Mouse (Mus musculus): ENCODE measurements around the gene Zfr.
"Not testable (repeated sequence)": the region's sequence is repeated elsewhere in the genome, so short reads cannot be mapped to it uniquely, and the experiment has no call there.

The Zfr gene

GRCm38 (mm10) chr15:12194817-12195735 lies 77.4 kb downstream of the Zfr start:
- DNase-seq (ENCODE audit: low spot score in 2 of 2) = no peak

- DNase-seq (ENCODE audit: low spot score in 2 of 2) = no peak
Observed at GRCm38 (mm10) chr15:12195966-12196365, 78.3 kb downstream of the Zfr start.

GRCm38 (mm10) chr15:12196410-12197191 lies 79.0 kb downstream of the Zfr start:
- DNase-seq (ENCODE audit: low spot score in 2 of 2) = peak; percentile 58 to 70

GRCm38 (mm10) chr15:12197361-12197760 lies 79.7 kb downstream of the Zfr start:
- no peak for DNase-seq (ENCODE audit: low spot score in 2 of 2)

GRCm38 (mm10) chr15:12200021-12200420 lies 82.4 kb downstream of the Zfr start:
- no peak for DNase-seq (ENCODE audit: low spot score in 2 of 2)

- no peak for DNase-seq (ENCODE audit: low spot score in 2 of 2)
Observed at GRCm38 (mm10) chr15:12201856-12202255, 84.2 kb downstream of the Zfr start.

GRCm38 (mm10) chr15:12202456-12202855 lies 84.8 kb downstream of the Zfr start:
- DNase-seq (ENCODE audit: low spot score in 2 of 2) = no peak

GRCm38 (mm10) chr15:12203008-12203407 lies 85.4 kb downstream of the Zfr start:
- not testable (repeated sequence) for DNase-seq (ENCODE audit: low spot score in 2 of 2)

GRCm38 (mm10) chr15:12203512-12204318 lies 86.1 kb downstream of the Zfr start:
- no peak for DNase-seq (ENCODE audit: low spot score in 2 of 2)

- DNase-seq (ENCODE audit: low spot score in 2 of 2) = peak; percentile 100
Observed at GRCm38 (mm10) chr15:12204319-12205159, 86.9 kb downstream of the Zfr start, which contains the start of gene Mtmr12. Gene Mtmr12, plus strand, starts transcription at chr15:12205028.

GRCm38 (mm10) chr15:12205160-12205901 lies 87.7 kb downstream of the Zfr start:
- DNase-seq (ENCODE audit: low spot score in 2 of 2) = peak in 1 of 2 experiments; percentile 30

GRCm38 (mm10) chr15:12205902-12206645 lies 88.4 kb downstream of the Zfr start:
- peak in 1 of 2 experiments; percentile 18 for DNase-seq (ENCODE audit: low spot score in 2 of 2)

- DNase-seq (ENCODE audit: low spot score in 2 of 2) = peak in 1 of 2 experiments; percentile 45
Observed at GRCm38 (mm10) chr15:12206646-12207222, 89.1 kb downstream of the Zfr start.

GRCm38 (mm10) chr15:12207556-12208090 lies 90.0 kb downstream of the Zfr start:
- no peak for DNase-seq (ENCODE audit: low spot score in 2 of 2)

- DNase-seq (ENCODE audit: low spot score in 2 of 2) = peak; percentile 67 to 76
Observed at GRCm38 (mm10) chr15:12211577-12211976, 93.9 kb downstream of the Zfr start.

GRCm38 (mm10) chr15:12212266-12212665 lies 94.6 kb downstream of the Zfr start:
- DNase-seq (ENCODE audit: low spot score in 2 of 2) = no peak

GRCm38 (mm10) chr15:12214531-12215414 lies 97.1 kb downstream of the Zfr start:
- DNase-seq (ENCODE audit: low spot score in 2 of 2) = no peak

GRCm38 (mm10) chr15:12215415-12215718 lies 97.7 kb downstream of the Zfr start:
- no peak for DNase-seq (ENCODE audit: low spot score in 2 of 2)

All from natural killer cell, adult 2 months (primary cell).